9 mouse cellular contexts compared by ENCODE assay signal in the genomic region with DNA sequence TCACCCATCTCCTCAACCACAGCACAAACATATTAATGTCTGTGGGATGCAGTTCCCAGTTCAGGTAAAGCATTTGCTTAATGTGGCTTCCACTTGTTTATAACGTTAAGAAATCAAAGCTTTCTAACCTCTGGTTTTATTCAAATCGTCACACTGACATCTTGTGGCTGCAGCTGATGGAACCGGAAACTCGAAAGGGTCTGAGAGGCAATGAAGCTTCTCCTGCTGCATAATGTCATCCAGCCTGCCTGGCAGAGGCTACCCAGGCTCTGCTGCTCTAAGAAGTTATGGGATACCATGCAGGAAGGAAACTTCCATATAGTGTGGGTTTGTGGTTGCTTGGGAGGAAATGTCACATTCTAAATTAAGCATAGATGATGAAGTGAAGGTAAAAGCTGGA.
DNase-seq lines count a peak whose midpoint lies in the region; ATAC-seq and TF ChIP-seq lines count a peak whose summit lies in the region.
"Had no signal": no experiment of that assay in that cellular context is flagged by ENCODE, and none has a peak within 500 bp of the region (broad histone marks: within the 10 kb centered on the region; RNA-seq: fewer than 3 reads in every experiment).

No protein-coding gene starts in this region.

- no peak overlapping the region for H3K9ac ChIP-seq in lung, embryonic 14.5 days
- no peak overlapping the region for H3K9ac ChIP-seq in midbrain, embryonic 16.5 days (ENCODE audit: low read depth, low read length)
- H3K9ac ChIP-seq: heart, embryonic 13.5 days had no signal

- H3K27ac ChIP-seq in lung, embryonic 14.5 days (ENCODE audit: low read depth): no peak overlapping the region
- no peak overlapping the region for H3K27ac ChIP-seq in embryonic facial prominence, embryonic 10.5 days (replicated peaks)
- no peak overlapping the region for H3K27ac ChIP-seq in midbrain, embryonic 16.5 days (ENCODE audit: low read length)
- H3K27ac ChIP-seq: heart, embryonic 13.5 days had no signal

- H3K36me3 ChIP-seq in lung, embryonic 14.5 days (ENCODE audit: insufficient read depth): no peaks in the 10 kb centered on the region
- H3K36me3 ChIP-seq in embryonic facial prominence, embryonic 10.5 days (replicated peaks): no peaks in the 10 kb centered on the region
- H3K36me3 ChIP-seq in midbrain, embryonic 16.5 days (ENCODE audit: control insufficient read depth, insufficient read depth, low read length): no peaks in the 10 kb centered on the region
- H3K36me3 ChIP-seq: heart, embryonic 13.5 days had no signal

- WGBS in lung, embryonic 14.5 days: 8% methylated on average over 4 of the region's 4 CpGs
- 24% methylated on average over 4 of the region's 4 CpGs for WGBS in embryonic facial prominence, embryonic 10.5 days
- WGBS in midbrain, embryonic 16.5 days: 12% methylated on average over 4 of the region's 4 CpGs

- no peaks in the 10 kb centered on the region for H3K27me3 ChIP-seq in lung, embryonic 14.5 days (ENCODE audit: insufficient read depth, low read length)
- H3K27me3 ChIP-seq in embryonic facial prominence, embryonic 10.5 days (replicated peaks; ENCODE audit: low read depth, poor library complexity, severe bottlenecking): no peaks in the 10 kb centered on the region
- H3K27me3 ChIP-seq in midbrain, embryonic 16.5 days (ENCODE audit: control insufficient read depth, insufficient read depth, low read depth, low read length): no peaks in the 10 kb centered on the region
- H3K27me3 ChIP-seq: heart, embryonic 13.5 days had no signal

- H3K9me3 ChIP-seq in lung, embryonic 14.5 days (ENCODE audit: low read depth, low read length): no peaks in the 10 kb centered on the region
- H3K9me3 ChIP-seq in embryonic facial prominence, embryonic 10.5 days: no peaks in the 10 kb centered on the region
- no peaks in the 10 kb centered on the region for H3K9me3 ChIP-seq in midbrain, embryonic 16.5 days (replicated peaks; ENCODE audit: control insufficient read depth, low read length, poor library complexity, severe bottlenecking)
- H3K9me3 ChIP-seq: heart, embryonic 13.5 days had no signal

- no peaks in the 10 kb centered on the region for H3K4me1 ChIP-seq in lung, embryonic 14.5 days (ENCODE audit: insufficient read depth)
- H3K4me1 ChIP-seq in embryonic facial prominence, embryonic 10.5 days: no peaks in the 10 kb centered on the region
- no peaks in the 10 kb centered on the region for H3K4me1 ChIP-seq in midbrain, embryonic 16.5 days (ENCODE audit: control insufficient read depth, insufficient read depth, low read length)
- H3K4me1 ChIP-seq: heart, embryonic 13.5 days had no signal

- peak; percentile 42; the same call in 1 of the 2 replicates for ATAC-seq in lung, embryonic 14.5 days (ENCODE audit: insufficient read depth)
- ATAC-seq in midbrain, embryonic 16.5 days: peak; percentile 80

- no peak overlapping the region for H3K4me2 ChIP-seq in lung, embryonic 14.5 days
- H3K4me2 ChIP-seq in midbrain, embryonic 16.5 days (ENCODE audit: low read length): no peak overlapping the region
- H3K4me2 ChIP-seq: heart, embryonic 13.5 days had no signal

- TF ChIP-seq CTCF in lung, embryonic 14.5 days (IDR thresholded peaks at IDR 0.05; ENCODE audit: low read depth): peak; percentile 53

- DNase-seq in lung, embryonic 14.5 days: peak; percentile 81
- DNase-seq in lung, postnatal 25 days (ENCODE audit: low spot score): no peak
- peak; percentile 11 for DNase-seq in embryonic facial prominence, embryonic 10.5 days (ENCODE audit: low spot score)
- DNase-seq in layer of hippocampus, adult 9-10 months (ENCODE audit: low spot score): peak; percentile 17
- no peak for DNase-seq in heart, adult 9 months (ENCODE audit: low spot score in 2 of 2)
- DNase-seq in kidney, postnatal 25 days: no peak
- DNase-seq in thymus, postnatal 14 days: no peak

- no peak overlapping the region for H3K4me3 ChIP-seq in lung, embryonic 14.5 days (ENCODE audit: low read depth, low read length)
- H3K4me3 ChIP-seq in embryonic facial prominence, embryonic 10.5 days: no peak overlapping the region
- no peak overlapping the region for H3K4me3 ChIP-seq in midbrain, embryonic 16.5 days (ENCODE audit: low read depth, low read length)
- H3K4me3 ChIP-seq: heart, embryonic 13.5 days had no signal

Comparison
In these comparisons a context has a peak if more than half of its experiments do, and no peak if none do; other contexts are left out.
1. DNase-seq: peak in lung, embryonic 14.5 days (single experiment), embryonic facial prominence, embryonic 10.5 days (single experiment) and layer of hippocampus, adult 9-10 months (single experiment); none in lung, postnatal 25 days (single experiment), heart, adult 9 months (0 of 2), kidney, postnatal 25 days (0 of 2) and thymus, postnatal 14 days (single experiment).